Mouse (Mus musculus): Measurements from ENCODE around the gene Ypel2.
A peak's percentile ranks its signal among the peaks of the same experiment; 100 is the strongest.

The Ypel2 gene

GRCm38 (mm10) chr11:86930636-86931180 is 62.8 kb downstream of the Ypel2 start:
- DNase-seq (ENCODE audit: low spot score), result no peak

GRCm38 (mm10) chr11:86929985-86930384 is 63.5 kb downstream of the Ypel2 start:
- no peak for DNase-seq (ENCODE audit: low spot score)

- no peak for DNase-seq (ENCODE audit: low spot score)
These were observed 64.0 kb downstream of the Ypel2 start for GRCm38 (mm10) chr11:86929531-86929930.

GRCm38 (mm10) chr11:86925085-86925638 is 68.3 kb downstream of the Ypel2 start:
- DNase-seq (ENCODE audit: low spot score), result no peak

- no peak for DNase-seq (ENCODE audit: low spot score)
These were observed 68.9 kb downstream of the Ypel2 start for GRCm38 (mm10) chr11:86924629-86925028.

- no peak for DNase-seq (ENCODE audit: low spot score)
These were observed 69.9 kb downstream of the Ypel2 start for GRCm38 (mm10) chr11:86923654-86924053.

GRCm38 (mm10) chr11:86922029-86922428 is 71.5 kb downstream of the Ypel2 start:
- DNase-seq (ENCODE audit: low spot score), result no peak

- no peak for DNase-seq (ENCODE audit: low spot score)
These were observed 72.2 kb downstream of the Ypel2 start for GRCm38 (mm10) chr11:86921335-86921734.

- peak; percentile 37 for DNase-seq (ENCODE audit: low spot score)
These were observed 73.1 kb downstream of the Ypel2 start for GRCm38 (mm10) chr11:86920111-86921080.

- DNase-seq (ENCODE audit: low spot score), result no peak
These were observed 74.0 kb downstream of the Ypel2 start for GRCm38 (mm10) chr11:86919468-86919867.

- DNase-seq (ENCODE audit: low spot score), result no peak
These were observed 76.0 kb downstream of the Ypel2 start for GRCm38 (mm10) chr11:86917536-86917935.

GRCm38 (mm10) chr11:86916596-86917249 is 76.8 kb downstream of the Ypel2 start:
- DNase-seq (ENCODE audit: low spot score), result no peak

- no peak for DNase-seq (ENCODE audit: low spot score)
These were observed 79.2 kb downstream of the Ypel2 start for GRCm38 (mm10) chr11:86914329-86914728.

- DNase-seq (ENCODE audit: low spot score), result no peak
These were observed 83.3 kb downstream of the Ypel2 start for GRCm38 (mm10) chr11:86910244-86910643.

GRCm38 (mm10) chr11:86909028-86909427 is 84.5 kb downstream of the Ypel2 start:
- no peak for DNase-seq (ENCODE audit: low spot score)

- no peak for DNase-seq (ENCODE audit: low spot score)
These were observed 85.5 kb downstream of the Ypel2 start for GRCm38 (mm10) chr11:86907889-86908590.

GRCm38 (mm10) chr11:86906767-86907662 is 86.5 kb downstream of the Ypel2 start:
- DNase-seq (ENCODE audit: low spot score), result no peak

- no peak for DNase-seq (ENCODE audit: low spot score)
These were observed 87.2 kb downstream of the Ypel2 start for GRCm38 (mm10) chr11:86906257-86906656.

- DNase-seq (ENCODE audit: low spot score), result no peak
These were observed 88.2 kb downstream of the Ypel2 start for GRCm38 (mm10) chr11:86905261-86905660.

- no peak for DNase-seq (ENCODE audit: low spot score)
These were observed 88.8 kb downstream of the Ypel2 start for GRCm38 (mm10) chr11:86904706-86905105.

GRCm38 (mm10) chr11:86898367-86898766 is 95.1 kb downstream of the Ypel2 start:
- DNase-seq (ENCODE audit: low spot score), result no peak
